Mouse (Mus musculus): Measurements from ENCODE around the gene Slc44a5.

DNA sequence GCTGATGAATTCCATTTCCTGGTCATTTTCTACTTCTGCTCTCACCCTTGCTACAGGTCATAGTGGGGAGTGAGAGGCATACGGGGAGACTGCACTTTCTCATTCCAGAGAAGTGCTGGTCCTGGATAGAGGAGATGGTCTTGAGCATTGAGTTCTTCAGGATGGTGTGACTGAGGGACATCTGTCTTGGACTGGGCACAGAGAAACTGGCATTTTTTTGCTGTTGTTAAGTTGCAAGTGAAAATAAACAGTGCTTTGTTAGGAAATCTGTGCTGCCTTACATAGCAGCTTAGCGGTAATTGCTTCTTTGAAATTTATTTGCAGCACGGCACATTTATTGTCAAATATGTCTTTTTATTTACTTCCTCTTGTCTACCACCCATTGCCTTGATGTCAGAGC is 154.0 kb downstream of the Slc44a5 start:
- no peak for TF ChIP-seq POLR2A (IDR thresholded peaks at IDR 0.05; ENCODE audit: borderline replicate concordance, low read depth, low read length)
- TF ChIP-seq CTCF (IDR thresholded peaks at IDR 0.05; ENCODE audit: low read depth, low read length) = no peak
